Mouse (Mus musculus) liver, embryonic 14 days (tissue): ENCODE data around the gene Pgam2. TPM values are rescaled to one million over a fixed set of nuclear protein-coding genes. Genes with fewer than 3 reads are reported as not detected.

Experiments used
- polyA plus RNA-seq: library from polyadenylated mRNA; depleted of rRNA; stranded (reverse); fragments of >200 nt; gene quantifications from 2 replicates; pipeline ENCODE4 v1.2.3, GENCODE M21; 2012; rRNA removed

The Pgam2 gene
- 0.22 and 1.6 TPM in 2 replicates for polyA plus RNA-seq

GRCm38 (mm10) chr11:5803551-5803981, at the start of gene Pgam2:
Pgam2 (minus strand) TSS chr11:5803733.

DNA sequence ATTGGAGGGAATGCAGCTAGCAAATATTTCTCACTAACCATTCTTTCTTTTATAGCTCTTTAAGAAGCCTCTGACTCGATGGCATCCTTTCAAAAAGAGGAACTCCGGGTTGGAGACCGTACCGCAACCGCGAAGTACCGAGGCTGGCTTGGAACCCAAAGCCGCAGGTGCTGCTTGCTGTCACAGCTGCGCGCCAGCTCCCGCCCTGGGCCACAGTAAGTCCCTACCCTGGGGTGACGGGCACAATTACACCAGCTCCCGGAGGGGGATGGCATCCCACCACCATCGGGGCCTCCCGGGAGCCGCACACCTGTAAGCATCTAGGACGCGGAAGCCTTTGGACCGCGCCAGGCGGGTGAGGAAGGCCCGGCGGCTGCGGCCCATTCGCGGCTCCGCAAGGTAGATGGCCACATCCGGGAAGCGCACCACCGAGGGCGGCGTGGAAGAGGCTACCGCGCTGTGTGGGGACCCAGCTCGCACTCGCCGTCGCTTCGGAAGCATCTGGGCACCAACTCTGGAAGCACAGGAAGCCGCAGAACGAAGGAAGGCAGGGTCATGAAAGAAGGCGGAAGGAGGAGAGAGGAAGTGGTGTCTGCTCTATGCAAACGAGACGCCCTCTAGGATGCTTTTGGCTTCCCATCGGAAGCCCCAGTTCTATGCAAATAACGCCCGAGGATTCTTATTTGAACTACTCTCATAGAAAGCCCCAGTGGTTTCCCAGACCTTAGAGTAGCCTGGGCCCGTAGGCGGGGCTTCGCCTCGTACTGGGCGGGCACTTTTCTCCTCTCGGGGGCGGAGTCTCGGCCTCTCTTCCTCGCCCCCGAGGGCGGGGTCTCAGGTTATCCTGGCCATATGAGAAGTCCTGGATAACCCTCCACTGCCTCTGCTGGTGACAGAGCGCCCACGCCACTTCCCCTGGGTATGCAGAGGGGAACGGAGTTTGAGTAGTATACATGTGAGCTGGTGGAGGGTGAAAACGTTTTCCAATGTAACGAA, 34.0 kb upstream of the Pgam2 start, which contains the start of gene Polm:
Polm (minus strand) TSS at position 766 of the 996 bp plus-strand sequence.

DNA sequence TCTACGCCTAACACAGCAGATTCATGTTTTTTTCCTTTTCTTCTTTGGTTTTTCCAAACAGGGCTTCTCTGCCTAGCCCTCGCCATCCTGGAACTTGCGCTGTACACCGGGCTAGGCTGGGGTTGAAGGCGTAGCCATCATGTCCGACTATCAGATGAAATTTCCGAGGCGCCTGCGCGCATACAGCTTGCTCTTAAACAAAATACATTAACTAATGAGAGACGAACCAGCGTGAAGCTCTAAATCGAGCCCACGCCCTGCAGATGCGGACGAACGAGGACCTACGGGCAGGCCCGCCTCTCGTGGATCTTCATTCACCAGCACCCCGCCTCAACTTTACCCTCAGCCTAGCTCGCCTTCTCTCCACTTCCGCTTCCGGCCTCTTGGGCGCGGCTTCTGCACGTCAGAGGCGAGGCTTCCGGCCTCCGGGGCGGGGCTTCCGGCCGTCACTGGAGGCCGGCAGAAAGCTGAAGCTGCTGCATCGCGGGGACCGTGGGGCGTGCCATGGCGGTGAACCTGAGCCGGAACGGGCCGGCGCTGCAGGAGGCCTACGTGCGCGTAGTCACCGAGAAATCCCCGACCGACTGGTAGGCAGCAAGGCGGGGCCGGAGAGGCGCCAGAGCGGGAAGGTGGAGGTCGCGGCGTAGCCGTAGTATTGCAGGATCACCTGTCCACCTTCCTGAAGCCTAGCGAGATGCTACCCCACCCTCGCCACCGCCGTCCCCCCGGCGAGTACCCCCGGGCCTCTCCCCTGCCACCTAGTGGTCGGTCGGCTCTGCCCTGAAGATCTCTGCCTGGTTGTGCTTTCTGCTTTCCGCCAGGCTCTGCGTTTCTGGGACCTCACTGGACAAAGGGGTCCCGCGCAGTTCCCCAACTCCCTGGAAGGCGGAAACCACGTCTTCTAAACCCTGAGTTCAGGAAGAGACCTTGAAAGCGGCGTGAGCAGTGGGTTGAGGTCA, 15.2 kb downstream of the Pgam2 start, which contains the start of gene Dbnl:
Dbnl (plus strand) TSS at position 433 of the 959 bp plus-strand sequence.

GRCm38 (mm10) chr11:5761820-5762632, 41.5 kb downstream of the Pgam2 start, which contains the start of gene Urgcp:
Urgcp (minus strand) TSS chr11:5762376.

Other genes with a start within 250 kb of the Pgam2 start
- gene Ankrd36, start 234.0 kb downstream of the Pgam2 start, polyA plus RNA-seq: 0.71 and 0.82 TPM in 2 replicates
- 54.2 and 58.9 TPM in 2 replicates for gene Mrps24, start 88.1 kb downstream of the Pgam2 start, polyA plus RNA-seq
- 3.1 and 3.6 TPM in 2 replicates for gene Urgcp, start 41.4 kb downstream of the Pgam2 start, polyA plus RNA-seq
- gene Dbnl, start 15.2 kb downstream of the Pgam2 start, polyA plus RNA-seq: 30.3 and 34.5 TPM in 2 replicates
- 3.5 and 3.8 TPM in 2 replicates for gene Polm, start 34.3 kb upstream of the Pgam2 start, polyA plus RNA-seq
- 3.0 and 3.2 TPM in 2 replicates for gene Aebp1, start 58.2 kb upstream of the Pgam2 start, polyA plus RNA-seq
- gene Pold2, start 74.6 kb upstream of the Pgam2 start, polyA plus RNA-seq: 50.3 and 52.3 TPM in 2 replicates
- 3.1 TPM in 2 replicates for gene Myl7, start 95.0 kb upstream of the Pgam2 start, polyA plus RNA-seq
- 0.08 and 0.11 TPM in 2 replicates for gene Gck, start 146.3 kb upstream of the Pgam2 start, polyA plus RNA-seq
- gene Ykt6, start 152.0 kb upstream of the Pgam2 start, polyA plus RNA-seq: 17.9 and 20.3 TPM in 2 replicates